Mouse (Mus musculus): ENCODE data around the gene Cdh20. TPM values are rescaled to one million over a fixed set of nuclear protein-coding genes. Genes with fewer than 3 reads are reported as not detected.

The Cdh20 gene
- polyA plus RNA-seq (2012; rRNA removed) (1.0 and 1.2 TPM in 2 replicates), polyA plus RNA-seq (2014; fragmentation: Nextera tagmentation; extraction: Ambion mirVana) (0.30 and 0.36 TPM in 2 replicates)

- Histone ChIP-seq H3K36me3 (ENCODE audit: control insufficient read depth, insufficient read depth, low read length) (no peaks in the 10 kb centered on the region), H3K9me3 (ENCODE audit: control insufficient read depth, low read length) (no peaks in the 10 kb centered on the region), H3K4me1 (ENCODE audit: control insufficient read depth, insufficient read depth, low read length) (peaks cover 6% of the 10 kb centered on the region), H3K9ac (ENCODE audit: low read depth, low read length, severe bottlenecking) (peak within 1 kb of the TSS; percentile 44), H3K27me3 (ENCODE audit: control insufficient read depth, insufficient read depth, low read length) (peaks cover 32% of the 10 kb centered on the region; the same call in 1 of the 2 replicates), H3K4me3 (replicated peaks; ENCODE audit: low read length) (peak within 1 kb of the TSS; percentile 37), H3K27ac (replicated peaks; ENCODE audit: low read depth, low read length) (no peak within 1 kb of the TSS), H3K4me2 (replicated peaks; ENCODE audit: low read depth, low read length, severe bottlenecking) (peak within 1 kb of the TSS; percentile 90)
- no peak for TF ChIP-seq POLR2A (IDR thresholded peaks at IDR 0.05; ENCODE audit: borderline replicate concordance, extremely low read depth, insufficient read depth, insufficient read length)
- WGBS, result under 1% methylated on average over 46 of the region's 46 CpGs
- peak; percentile 9 for DNase-seq (ENCODE audit: low spot score)
- peak; percentile 30; the same call in 1 of the 2 replicates for ATAC-seq (ENCODE audit: low FRiP score, low read depth)
Observed at GRCm38 (mm10) chr1:104768371-104769249, at the start of gene Cdh20. Gene Cdh20 (plus strand): TSS chr1:104768529.

GRCm38 (mm10) chr1:104746816-104747215, 21.5 kb upstream of the Cdh20 start:
- no peak overlapping the region for H3K27ac ChIP-seq (replicated peaks; ENCODE audit: low read depth, low read length)
- H3K9ac ChIP-seq (ENCODE audit: low read depth, low read length, severe bottlenecking), result no peak overlapping the region
- DNase-seq (ENCODE audit: low spot score) (peak; percentile 67), ATAC-seq (ENCODE audit: low FRiP score, low read depth) (peak; percentile 86)
- no peak overlapping the region for H3K4me2 ChIP-seq (replicated peaks; ENCODE audit: low read depth, low read length, severe bottlenecking)
- H3K9me3 ChIP-seq (ENCODE audit: control insufficient read depth, low read length), result no peaks in the 10 kb centered on the region
- WGBS, result 10% methylated on average over 1 of the region's 1 CpGs
- H3K36me3 ChIP-seq (ENCODE audit: control insufficient read depth, insufficient read depth, low read length), result no peaks in the 10 kb centered on the region
- no peak overlapping the region for H3K4me3 ChIP-seq (replicated peaks; ENCODE audit: low read length)
- no peaks in the 10 kb centered on the region for H3K27me3 ChIP-seq (ENCODE audit: control insufficient read depth, insufficient read depth, low read length)
- TF ChIP-seq POLR2A (IDR thresholded peaks at IDR 0.05; ENCODE audit: borderline replicate concordance, extremely low read depth, insufficient read depth, insufficient read length), result no peak
- no peaks in the 10 kb centered on the region for H3K4me1 ChIP-seq (ENCODE audit: control insufficient read depth, insufficient read depth, low read length)

GRCm38 (mm10) chr1:104747438-104747837, 20.9 kb upstream of the Cdh20 start:
- Histone ChIP-seq H3K9me3 (ENCODE audit: control insufficient read depth, low read length) (no peaks in the 10 kb centered on the region), H3K9ac (ENCODE audit: low read depth, low read length, severe bottlenecking) (no peak overlapping the region), H3K36me3 (ENCODE audit: control insufficient read depth, insufficient read depth, low read length) (no peaks in the 10 kb centered on the region), H3K27me3 (ENCODE audit: control insufficient read depth, insufficient read depth, low read length) (no peaks in the 10 kb centered on the region), H3K4me3 (replicated peaks; ENCODE audit: low read length) (no peak overlapping the region), H3K27ac (replicated peaks; ENCODE audit: low read depth, low read length) (no peak overlapping the region), H3K4me2 (replicated peaks; ENCODE audit: low read depth, low read length, severe bottlenecking) (no peak overlapping the region), H3K4me1 (ENCODE audit: control insufficient read depth, insufficient read depth, low read length) (no peaks in the 10 kb centered on the region)
- no peak for TF ChIP-seq POLR2A (IDR thresholded peaks at IDR 0.05; ENCODE audit: borderline replicate concordance, extremely low read depth, insufficient read depth, insufficient read length)
- DNase-seq (ENCODE audit: low spot score), result no peak
- WGBS, result 69% methylated on average over 4 of the region's 4 CpGs
- no peak for ATAC-seq (ENCODE audit: low FRiP score, low read depth)

GRCm38 (mm10) chr1:104754483-104754882, 13.8 kb upstream of the Cdh20 start:
- DNase-seq (ENCODE audit: low spot score), result no peak
- no peak overlapping the region for H3K27ac ChIP-seq (replicated peaks; ENCODE audit: low read depth, low read length)

GRCm38 (mm10) chr1:104755896-104756295, 12.4 kb upstream of the Cdh20 start:
- DNase-seq (ENCODE audit: low spot score) (no peak), ATAC-seq (ENCODE audit: low FRiP score, low read depth) (no peak)
- Histone ChIP-seq H3K4me3 (replicated peaks; ENCODE audit: low read length) (no peak overlapping the region), H3K27ac (replicated peaks; ENCODE audit: low read depth, low read length) (no peak overlapping the region), H3K4me2 (replicated peaks; ENCODE audit: low read depth, low read length, severe bottlenecking) (no peak overlapping the region), H3K36me3 (ENCODE audit: control insufficient read depth, insufficient read depth, low read length) (no peaks in the 10 kb centered on the region), H3K4me1 (ENCODE audit: control insufficient read depth, insufficient read depth, low read length) (no peaks in the 10 kb centered on the region), H3K27me3 (ENCODE audit: control insufficient read depth, insufficient read depth, low read length) (no peaks in the 10 kb centered on the region), H3K9ac (ENCODE audit: low read depth, low read length, severe bottlenecking) (no peak overlapping the region), H3K9me3 (ENCODE audit: control insufficient read depth, low read length) (no peaks in the 10 kb centered on the region)
- TF ChIP-seq POLR2A (IDR thresholded peaks at IDR 0.05; ENCODE audit: borderline replicate concordance, extremely low read depth, insufficient read depth, insufficient read length), result no peak
- WGBS, result 36% methylated on average over 4 of the region's 4 CpGs

More at GRCm38 (mm10) chr1:104754483-104754882, 13.8 kb upstream of the Cdh20 start:
- no peak overlapping the region for H3K9ac ChIP-seq (ENCODE audit: low read depth, low read length, severe bottlenecking)
- 63% methylated on average over 8 of the region's 8 CpGs for WGBS
- H3K4me1 ChIP-seq (ENCODE audit: control insufficient read depth, insufficient read depth, low read length), result no peaks in the 10 kb centered on the region
- no peaks in the 10 kb centered on the region for H3K9me3 ChIP-seq (ENCODE audit: control insufficient read depth, low read length)
- H3K4me3 ChIP-seq (replicated peaks; ENCODE audit: low read length), result no peak overlapping the region
- no peak for TF ChIP-seq POLR2A (IDR thresholded peaks at IDR 0.05; ENCODE audit: borderline replicate concordance, extremely low read depth, insufficient read depth, insufficient read length)
- no peaks in the 10 kb centered on the region for H3K27me3 ChIP-seq (ENCODE audit: control insufficient read depth, insufficient read depth, low read length)
- no peak for ATAC-seq (ENCODE audit: low FRiP score, low read depth)
- no peaks in the 10 kb centered on the region for H3K36me3 ChIP-seq (ENCODE audit: control insufficient read depth, insufficient read depth, low read length)
- no peak overlapping the region for H3K4me2 ChIP-seq (replicated peaks; ENCODE audit: low read depth, low read length, severe bottlenecking)

All from limb, embryonic 14.5 days (tissue).